Mouse (Mus musculus) left cerebral cortex, adult 2 months (tissue): Measurements from ENCODE around the gene Hykk. TPM values are rescaled to one million over a fixed set of nuclear protein-coding genes. Genes with fewer than 3 reads are reported as not detected.
"Not testable (repeated sequence)": the region's sequence is repeated elsewhere in the genome, so short reads cannot be mapped to it uniquely, and the experiment has no call there.

Experiments used
- DNase-seq, 2 experiments: peaks; one replicate each; pipeline ENCODE4 v3.0.0; 2021 to 2022; ENCODE audit warnings: low spot score in 2 of 2, mixed read lengths in 1 of 2; ENCODE audit errors: extremely low spot score in 1 of 2
- H3K27ac ChIP-seq: fragments of 200-600 bp; 2 replicates; pipeline ENCODE4 v1.8.1; 2022
- H3K4me3 ChIP-seq: fragments of 200-600 bp; 2 replicates; pipeline ENCODE4 v1.8.1; 2022
- CTCF ChIP-seq: fragments of 200-600 bp; IDR thresholded peaks from 2 replicates; pipeline ENCODE4 v1.8.1; 2022; ENCODE audit warnings: antibody characterized with exemption, mild to moderate bottlenecking, moderate library complexity
- intact Hi-C: fragments of 180-260 bp; cut with DNase I; formaldehyde crosslinking; loops from one replicate; pipeline ENCODE4 v1.15.1; 2025
- total RNA-seq, 2 experiments: library from RNA; stranded (reverse); gene quantifications; 2 replicates each; pipeline ENCODE4 v1.2.3; 2021

Hykk gene
- total RNA-seq, 2 experiments from 2014 or later = 2.2 TPM

GRCm38 (mm10) chr9:54932379-54932778 lies 15.3 kb downstream of the Hykk start:
- DNase-seq = no peak
- Histone ChIP-seq H3K27ac (no peak overlapping the region), H3K4me3 (no peak overlapping the region)
- no peak for TF ChIP-seq CTCF
- intact Hi-C loops = no loop called here

DNA sequence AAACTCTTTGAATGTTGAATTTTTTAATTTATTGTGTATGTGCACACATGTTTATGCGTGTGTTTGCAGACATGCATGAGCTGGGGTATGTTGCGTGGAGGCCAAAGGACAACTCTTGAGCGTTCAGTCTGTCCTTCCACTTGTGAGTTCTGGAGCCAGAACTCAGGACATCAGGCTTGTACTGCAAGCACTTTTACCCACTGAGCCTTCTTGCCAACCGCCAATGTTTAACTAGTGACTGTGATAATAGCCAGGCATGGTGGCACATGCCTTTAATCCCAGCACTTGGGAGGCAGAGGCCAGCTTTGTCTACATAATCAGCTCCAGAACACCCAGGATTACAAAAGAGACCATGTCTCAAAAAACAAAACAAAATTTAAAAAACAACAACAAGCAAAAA lies 25.0 kb downstream of the Hykk start:
- intact Hi-C loops = no loop called here
- H3K27ac ChIP-seq = no peak overlapping the region
- TF ChIP-seq CTCF = no peak
- no peak overlapping the region for H3K4me3 ChIP-seq
- no peak for DNase-seq

DNA sequence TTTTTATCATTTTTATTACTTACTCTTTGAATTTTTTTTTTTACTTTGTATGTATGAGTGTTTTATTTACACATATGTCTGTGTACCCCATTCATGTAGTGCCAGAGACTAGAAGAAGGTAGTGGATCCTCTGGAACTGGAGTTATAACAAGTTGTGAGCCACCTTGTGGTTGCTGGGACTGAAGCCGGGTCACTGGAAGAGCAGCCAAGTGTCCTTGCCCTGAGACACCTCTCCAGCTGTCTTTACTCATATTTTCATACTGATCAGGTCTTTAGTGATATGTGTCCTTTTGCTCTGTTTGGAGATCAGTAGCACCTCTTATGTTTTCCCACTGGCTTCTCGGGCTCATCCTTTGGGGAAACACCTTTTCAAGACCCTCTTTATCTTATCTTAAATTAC lies 27.4 kb downstream of the Hykk start:
- no peak for DNase-seq
- no peak; the same call in 1 of the 2 replicates for TF ChIP-seq CTCF
- no peak overlapping the region for H3K4me3 ChIP-seq
- intact Hi-C loops = no loop called here
- no peak overlapping the region for H3K27ac ChIP-seq

DNA sequence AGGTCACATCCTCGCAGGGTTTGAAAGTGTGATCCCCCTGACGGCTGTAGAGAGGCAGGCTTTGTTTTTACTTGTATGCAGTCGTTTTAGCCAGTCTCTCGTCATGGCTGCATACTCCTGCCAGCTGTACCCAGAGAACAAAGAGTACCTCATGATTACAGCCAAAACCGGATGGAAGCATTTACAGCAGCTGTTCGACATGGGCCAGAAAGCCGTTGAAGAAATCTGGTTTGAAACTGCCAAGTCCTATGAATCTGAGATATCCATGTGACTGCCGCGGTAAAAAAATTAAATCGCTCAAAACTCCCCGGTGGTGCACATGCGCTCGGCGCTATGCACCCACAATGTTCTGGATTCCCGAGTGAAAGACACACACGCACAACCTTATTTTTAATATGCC lies 29.2 kb downstream of the Hykk start:
- TF ChIP-seq CTCF = no peak
- DNase-seq = no peak
- H3K27ac ChIP-seq = no peak overlapping the region
- intact Hi-C loops = no loop called here
- H3K4me3 ChIP-seq = no peak overlapping the region

- intact Hi-C loops = no loop called here
- H3K27ac ChIP-seq = no peak overlapping the region
- no peak overlapping the region for H3K4me3 ChIP-seq
- no peak for DNase-seq
- TF ChIP-seq CTCF = no peak
These were observed 32.4 kb downstream of the Hykk start for GRCm38 (mm10) chr9:54949465-54949864.

DNA sequence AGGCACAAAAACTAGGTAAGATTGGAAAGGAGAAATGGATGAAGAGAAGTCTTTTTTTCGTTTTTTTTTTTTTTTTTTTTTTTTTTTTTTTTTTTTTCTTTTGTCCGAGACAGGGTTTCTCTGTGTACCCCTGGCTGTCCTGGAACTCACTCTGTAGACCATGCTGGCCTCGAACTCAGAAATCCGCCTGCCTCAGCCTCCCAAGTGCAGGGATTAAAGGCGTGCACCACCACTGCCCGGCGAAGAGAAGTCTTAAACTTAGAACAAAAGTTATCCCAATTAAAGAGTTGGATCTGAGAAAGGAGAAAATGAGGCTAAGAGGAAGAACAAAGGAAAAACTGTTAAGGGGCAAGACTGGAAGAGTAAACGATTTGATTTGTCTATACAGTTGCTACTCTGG lies 33.1 kb downstream of the Hykk start:
- intact Hi-C loops = loop anchor here (2.0 to 5.0 kb wide), 2 partner anchors 33 to 87 kb away; partner anchors contain the start of genes Hykk and Ireb2
- not testable (repeated sequence) for DNase-seq

DNA sequence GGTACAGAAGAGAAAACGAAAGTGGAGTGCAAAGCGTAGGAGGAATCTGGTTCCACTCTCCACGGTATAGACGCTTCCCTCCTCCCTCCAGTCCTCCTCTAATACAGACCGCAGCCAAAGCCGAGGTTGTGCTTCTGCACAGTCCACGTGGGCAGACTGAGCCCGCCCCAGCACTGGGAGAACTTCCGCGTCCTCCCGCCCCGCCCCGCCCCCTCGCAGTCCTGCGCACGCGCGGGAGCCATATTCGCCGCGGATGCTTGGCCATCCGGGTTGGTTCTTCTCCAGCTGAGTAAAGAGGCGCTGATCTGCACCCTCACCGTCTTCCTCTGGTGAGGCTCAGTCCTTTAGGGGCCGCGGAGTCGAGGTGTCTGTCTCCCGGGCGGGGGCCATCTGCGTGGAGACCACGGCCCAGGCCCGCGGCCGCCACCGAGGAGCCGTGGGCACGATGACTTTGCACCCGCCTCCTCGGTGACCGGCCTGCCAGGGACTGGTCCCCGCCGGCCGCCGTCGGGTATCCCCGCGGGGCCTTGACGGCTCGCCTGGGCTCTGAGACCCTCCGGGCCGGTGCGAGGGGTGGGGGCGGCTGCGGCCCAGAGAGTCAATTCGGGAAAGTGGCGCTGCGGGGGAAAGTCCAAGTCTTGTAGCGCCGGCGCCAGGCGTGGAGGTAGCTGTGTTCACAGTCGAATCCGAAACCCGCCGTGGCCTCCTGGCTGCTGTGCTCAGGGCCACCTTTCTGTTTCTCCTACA lies 33.7 kb downstream of the Hykk start, which contains the start of the genes Psma4 and AY074887:
Gene Psma4 (plus strand): TSS at position 216 of the 747 bp plus-strand sequence.
Gene AY074887 (minus strand): TSS at position 424 of the 747 bp plus-strand sequence.
- intact Hi-C loops = loop anchor here (2.0 to 5.0 kb wide), 2 partner anchors 33 to 88 kb away; partner anchors contain the start of genes Hykk and Ireb2
- no peak for TF ChIP-seq CTCF
- peak within 1 kb of the TSS; percentile 94 for H3K27ac ChIP-seq

More for the DNA sequence above, 33.1 kb downstream of the Hykk start:
- peak overlapping the region; percentile 94 for H3K27ac ChIP-seq
- H3K4me3 ChIP-seq = peak overlapping the region; percentile 69

GRCm38 (mm10) chr9:54961059-54961458 lies 44.0 kb downstream of the Hykk start:
- no peak overlapping the region for H3K27ac ChIP-seq
- no peak overlapping the region for H3K4me3 ChIP-seq
- intact Hi-C loops = no loop called here
- no peak for TF ChIP-seq CTCF
- no peak for DNase-seq

More for the DNA sequence above, 33.7 kb downstream of the Hykk start, which contains the start of the genes Psma4 and AY074887:
- peak; percentile 87 for DNase-seq
- H3K4me3 ChIP-seq = peak within 1 kb of the TSS; percentile 69

GRCm38 (mm10) chr9:54963669-54964068 lies 46.6 kb downstream of the Hykk start:
- H3K27ac ChIP-seq = no peak overlapping the region
- no peak for DNase-seq
- intact Hi-C loops = no loop called here
- H3K4me3 ChIP-seq = no peak overlapping the region
- no peak for TF ChIP-seq CTCF

GRCm38 (mm10) chr9:54969972-54970637 lies 53.0 kb downstream of the Hykk start:
- no peak for TF ChIP-seq CTCF
- intact Hi-C loops = no loop called here
- DNase-seq = no peak
- Histone ChIP-seq H3K27ac (no peak overlapping the region), H3K4me3 (no peak overlapping the region)

DNA sequence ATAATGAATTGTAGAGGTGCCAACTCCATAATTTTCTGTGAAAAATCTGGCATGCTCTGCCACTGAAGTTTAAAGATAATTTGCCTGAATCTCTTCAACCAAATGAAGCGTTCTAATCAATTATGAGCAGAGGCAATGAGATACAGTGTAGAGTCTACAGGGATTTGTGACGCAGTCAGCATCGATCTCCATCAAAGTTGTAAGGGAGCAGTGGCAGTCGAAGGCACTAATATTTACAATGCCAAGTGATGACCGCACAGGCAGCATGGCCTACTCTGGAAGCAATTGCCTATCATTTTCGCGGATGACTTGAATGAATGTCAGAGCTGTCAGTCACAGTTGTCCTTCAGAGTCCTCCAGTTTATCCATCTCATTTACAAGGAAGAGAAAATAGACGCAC lies 63.6 kb downstream of the Hykk start, which contains the start of gene Chrna5:
Gene Chrna5 (plus strand): TSS at position 207 of the 400 bp plus-strand sequence.
- Histone ChIP-seq H3K27ac (no peak within 1 kb of the TSS), H3K4me3 (peak within 1 kb of the TSS; percentile 44)
- intact Hi-C loops = no loop called here
- DNase-seq = no peak
- TF ChIP-seq CTCF = no peak
